Mouse (Mus musculus) spleen, adult 18-20 months (tissue): ENCODE data around the gene Slit3.

Experiments used
- DNase-seq, 2 experiments: peaks; one replicate each; pipeline ENCODE4 v3.0.0; 2022; ENCODE audit warnings: mixed read lengths in 2 of 2

Slit3 gene

DNA sequence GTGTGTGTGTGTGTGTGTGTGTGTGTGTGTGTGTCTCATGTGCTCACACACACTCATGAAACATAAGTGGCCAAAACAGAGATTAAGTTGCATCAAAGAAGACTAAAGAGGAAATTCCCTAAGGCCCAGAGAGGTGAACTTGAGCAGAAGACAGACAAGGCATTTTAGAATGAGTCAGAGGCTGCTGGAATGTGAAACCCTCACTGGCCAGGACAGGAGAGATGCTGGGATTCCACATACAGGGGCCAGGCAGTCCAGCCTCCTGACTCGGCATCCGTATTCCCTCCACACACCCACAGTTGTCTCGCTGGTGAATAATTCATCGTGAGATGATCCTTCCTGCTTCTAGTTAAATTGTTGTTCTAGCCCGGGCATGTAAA is 352.6 kb downstream of the Slit3 start:
- DNase-seq = no peak

GRCm38 (mm10) chr11:35480146-35480545 is 359.1 kb downstream of the Slit3 start:
- no peak for DNase-seq

DNA sequence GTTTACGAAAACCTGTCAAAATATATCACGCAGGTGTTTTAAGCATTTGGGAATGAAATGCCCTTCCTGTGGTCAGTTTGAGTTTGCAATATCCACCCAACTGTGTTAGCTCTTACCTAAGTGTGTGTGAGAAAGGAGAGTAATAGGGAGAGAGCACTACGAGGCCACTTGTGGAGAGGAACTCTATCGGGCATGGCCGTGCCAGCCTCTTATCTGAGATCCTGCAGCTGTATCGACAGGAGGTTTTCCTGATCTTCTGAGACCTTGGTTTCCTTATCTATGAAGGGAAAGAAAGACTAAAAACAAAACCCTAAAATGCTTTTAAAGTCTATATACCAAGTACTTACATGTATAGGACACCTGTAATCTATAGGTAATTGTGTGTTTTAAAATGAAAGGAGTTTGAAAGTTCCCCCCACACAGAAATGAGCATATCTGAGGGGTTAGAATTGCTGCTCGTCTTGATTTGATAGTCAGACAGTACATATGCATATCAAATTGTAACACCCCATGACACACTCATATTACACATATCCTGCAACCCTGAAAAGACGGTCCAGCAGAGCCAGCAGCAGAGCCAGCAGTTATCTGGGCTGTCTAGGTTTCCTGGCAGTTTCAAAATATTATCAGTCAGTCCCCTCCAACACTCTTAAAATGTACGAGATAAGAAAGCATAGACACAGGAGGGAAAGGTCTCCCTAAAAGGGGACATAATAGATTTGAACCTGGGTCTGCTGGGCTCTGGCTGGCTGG is 360.8 kb downstream of the Slit3 start:
- no peak for DNase-seq

DNA sequence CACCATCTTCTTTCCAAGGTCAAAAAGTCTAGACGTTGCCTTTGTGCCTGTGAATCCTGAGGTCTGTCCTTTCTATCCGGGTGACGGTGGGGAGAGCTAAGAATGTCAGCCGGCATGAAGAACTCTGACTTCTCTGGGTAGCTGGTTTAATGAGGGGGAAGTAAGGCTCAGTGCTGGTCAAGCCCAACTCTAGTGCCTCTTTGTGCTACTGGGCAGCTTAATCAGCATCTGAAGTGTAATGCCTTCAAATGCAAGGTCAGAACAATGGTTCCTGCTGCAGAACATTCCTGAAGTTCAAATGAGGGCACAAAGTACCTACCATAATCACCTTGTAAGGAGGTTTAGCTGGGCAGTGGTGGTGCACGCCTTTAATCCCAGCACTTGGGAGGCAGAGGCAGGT is 366.9 kb downstream of the Slit3 start:
- DNase-seq = no peak

- DNase-seq = no peak
These were observed 370.7 kb downstream of the Slit3 start for GRCm38 (mm10) chr11:35491701-35492100.

DNA sequence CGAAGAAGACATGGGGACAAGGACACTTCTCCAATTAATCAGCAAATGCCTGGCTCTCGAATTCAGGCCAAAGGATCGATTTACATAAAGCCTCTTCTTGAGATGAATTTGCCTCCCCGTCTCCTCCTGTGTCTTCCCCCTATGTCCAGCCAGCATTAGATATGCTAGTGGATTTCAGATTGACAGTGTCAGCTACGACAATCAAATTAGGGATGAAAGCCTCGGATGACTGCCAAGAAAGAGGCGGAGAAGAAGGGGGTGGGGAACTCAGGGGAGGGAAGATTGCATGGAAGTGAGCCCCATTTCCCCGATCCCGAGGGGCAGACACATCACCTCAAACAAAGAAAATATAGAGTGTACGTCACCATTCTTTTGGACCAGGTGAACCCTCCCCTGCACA is 375.9 kb downstream of the Slit3 start:
- no peak for DNase-seq

DNA sequence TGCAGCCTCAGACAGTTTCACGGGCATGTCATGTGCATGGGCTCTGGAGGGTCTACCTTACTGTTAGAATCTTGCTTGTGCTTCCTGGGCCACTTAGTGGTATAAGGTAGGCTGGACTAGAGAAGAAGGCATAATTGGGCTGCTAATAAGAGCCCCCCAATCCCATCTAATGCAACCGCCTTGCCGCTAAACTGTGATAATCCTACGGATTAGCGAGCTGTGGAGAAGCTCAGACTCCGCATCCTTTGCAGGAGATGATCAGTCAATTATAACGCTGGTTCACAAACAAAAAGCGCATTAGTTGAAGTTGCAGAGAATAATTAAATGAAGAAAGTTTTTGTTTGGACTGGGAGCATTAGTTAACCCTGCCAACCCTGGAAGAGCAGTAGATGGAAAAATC is 376.9 kb downstream of the Slit3 start:
- DNase-seq = no peak

- no peak for DNase-seq
These were observed 381.1 kb downstream of the Slit3 start for GRCm38 (mm10) chr11:35502128-35502527.

DNA sequence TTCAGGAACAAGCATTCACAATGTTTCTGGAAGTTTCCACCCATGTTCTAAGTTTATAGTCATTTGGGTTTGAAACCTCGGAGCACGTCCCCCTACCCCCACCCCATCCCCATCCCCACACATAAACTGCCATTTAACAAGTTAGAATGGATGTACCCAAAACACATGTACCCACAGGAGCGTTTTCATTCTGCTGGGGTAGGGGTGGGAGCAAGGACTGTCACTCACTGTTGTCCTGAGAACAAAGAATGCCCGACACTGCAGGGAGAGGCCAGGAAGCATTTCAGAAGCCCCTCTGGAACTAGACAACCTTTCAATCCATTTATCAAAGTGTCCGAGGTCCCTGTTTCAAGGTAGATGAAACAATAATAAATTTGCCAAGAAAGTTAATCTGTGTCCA is 383.0 kb downstream of the Slit3 start:
- DNase-seq = no peak

GRCm38 (mm10) chr11:35504916-35505315 is 383.9 kb downstream of the Slit3 start:
- DNase-seq = no peak

DNA sequence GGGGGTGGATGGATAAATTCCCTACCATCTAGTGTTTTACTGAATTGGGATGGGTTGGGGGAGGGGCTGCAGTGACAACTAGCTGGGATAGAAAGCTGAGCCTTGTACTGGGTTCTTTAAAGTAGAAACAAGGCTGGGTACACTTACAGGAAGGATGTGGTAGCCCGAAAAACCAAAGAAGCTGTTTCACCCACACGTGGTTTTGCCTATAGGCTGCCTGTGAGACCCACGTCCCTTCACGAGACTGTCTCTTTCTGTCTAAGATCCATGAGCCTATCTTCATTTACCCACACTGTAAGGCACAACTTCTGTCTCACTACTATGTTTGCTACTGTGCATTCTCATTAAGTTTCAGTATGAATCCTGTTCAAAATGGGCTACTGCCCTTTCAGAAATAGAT is 384.3 kb downstream of the Slit3 start:
- no peak for DNase-seq

DNA sequence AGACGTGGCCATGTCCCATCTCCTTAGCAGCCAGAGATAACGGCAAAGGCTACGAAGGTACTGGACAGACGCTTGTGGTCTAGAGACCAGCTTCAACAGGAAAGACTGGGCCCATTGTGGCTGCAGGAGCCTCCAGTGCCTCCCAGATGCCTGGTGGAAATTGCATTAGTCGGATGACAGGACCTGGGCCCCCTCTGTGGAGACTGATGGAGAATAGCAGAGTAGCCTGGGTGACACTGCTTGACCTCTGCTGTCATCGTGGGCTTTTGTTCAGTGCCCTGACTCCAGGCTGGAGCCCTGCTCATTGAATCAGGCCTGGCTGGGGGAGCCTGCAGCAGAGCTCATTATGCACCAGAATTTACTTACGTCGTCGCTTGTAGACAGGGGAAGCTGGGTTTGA is 384.8 kb downstream of the Slit3 start:
- no peak for DNase-seq

DNA sequence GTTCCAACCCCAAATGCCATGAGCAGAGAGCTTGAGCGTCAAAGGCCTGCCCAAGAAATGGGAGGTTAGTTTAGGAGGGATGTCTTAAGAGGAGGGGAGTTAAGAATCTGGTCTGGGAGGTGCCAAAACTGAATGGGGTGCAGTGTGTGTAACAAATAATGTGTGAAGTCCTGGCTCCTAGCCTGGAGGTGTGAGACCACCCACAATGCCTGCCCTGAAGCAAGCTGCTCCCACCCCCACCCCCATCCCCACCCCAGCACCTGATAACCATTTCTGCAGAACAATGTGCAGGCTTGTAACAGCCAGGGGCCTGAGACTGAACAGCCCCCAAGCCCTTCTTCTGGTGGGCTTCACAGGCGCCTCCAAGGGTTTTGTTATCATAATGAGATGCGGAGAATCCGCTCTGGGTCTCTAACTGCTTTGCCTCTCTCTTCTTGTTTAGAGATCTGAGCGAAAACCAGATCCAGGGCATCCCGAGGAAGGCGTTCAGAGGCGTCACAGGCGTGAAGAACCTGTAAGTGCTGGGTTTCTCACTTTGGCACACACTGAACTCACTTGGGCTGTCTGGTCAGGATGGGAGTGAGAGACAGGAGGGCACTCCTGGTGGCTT is 386.9 kb downstream of the Slit3 start:
- DNase-seq = no peak

DNA sequence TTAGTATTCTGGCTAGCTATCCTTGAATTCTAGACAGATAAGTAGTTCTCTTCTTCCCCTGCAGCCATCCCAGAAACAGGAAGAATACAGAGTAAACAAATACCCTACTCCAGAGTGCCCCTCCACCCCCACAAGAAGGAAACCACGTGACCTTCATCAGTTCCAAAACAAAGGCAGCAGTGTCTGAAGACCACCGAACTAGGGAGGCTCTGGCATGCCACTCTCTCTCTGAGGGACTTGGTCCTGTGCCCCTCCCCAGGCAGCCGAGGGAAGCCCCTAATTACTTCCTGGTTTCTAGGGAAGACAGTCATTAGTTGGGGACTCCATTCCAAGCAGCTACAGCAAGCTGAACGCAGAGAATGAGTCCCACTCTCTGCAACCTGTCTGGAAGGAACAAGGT is 391.7 kb downstream of the Slit3 start:
- DNase-seq = no peak

- DNase-seq = no peak
These were observed 392.3 kb downstream of the Slit3 start for GRCm38 (mm10) chr11:35513343-35513742.

GRCm38 (mm10) chr11:35522802-35523452 is 401.9 kb downstream of the Slit3 start:
- DNase-seq = no peak

- no peak for DNase-seq
These were observed 402.7 kb downstream of the Slit3 start for GRCm38 (mm10) chr11:35523773-35524172.

DNA sequence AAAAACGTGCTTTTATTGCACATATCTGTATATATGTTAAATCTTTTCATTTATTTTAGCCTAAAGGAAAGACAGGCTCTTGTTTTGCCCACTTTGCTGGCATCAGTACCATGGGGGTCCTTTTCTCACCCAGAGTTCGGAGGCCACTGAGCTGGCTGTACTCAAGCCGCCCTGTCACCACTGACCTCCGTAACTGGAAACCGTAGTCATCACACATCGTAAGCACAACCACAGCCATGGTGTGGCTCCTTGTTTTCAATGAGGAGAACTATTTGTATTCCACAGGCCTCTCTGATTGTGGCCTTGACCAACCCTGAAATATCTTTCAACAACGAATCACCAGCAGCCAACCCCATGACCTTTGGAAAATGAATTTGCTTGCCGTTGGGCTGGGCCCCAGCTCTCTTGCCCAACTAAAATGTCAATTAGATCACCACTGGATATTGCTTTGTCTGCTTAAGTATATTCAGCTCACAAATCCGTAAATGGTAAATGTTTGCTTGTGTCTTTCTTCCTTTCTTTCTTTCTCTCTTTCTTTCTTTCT is 405.3 kb downstream of the Slit3 start:
- no peak for DNase-seq

DNA sequence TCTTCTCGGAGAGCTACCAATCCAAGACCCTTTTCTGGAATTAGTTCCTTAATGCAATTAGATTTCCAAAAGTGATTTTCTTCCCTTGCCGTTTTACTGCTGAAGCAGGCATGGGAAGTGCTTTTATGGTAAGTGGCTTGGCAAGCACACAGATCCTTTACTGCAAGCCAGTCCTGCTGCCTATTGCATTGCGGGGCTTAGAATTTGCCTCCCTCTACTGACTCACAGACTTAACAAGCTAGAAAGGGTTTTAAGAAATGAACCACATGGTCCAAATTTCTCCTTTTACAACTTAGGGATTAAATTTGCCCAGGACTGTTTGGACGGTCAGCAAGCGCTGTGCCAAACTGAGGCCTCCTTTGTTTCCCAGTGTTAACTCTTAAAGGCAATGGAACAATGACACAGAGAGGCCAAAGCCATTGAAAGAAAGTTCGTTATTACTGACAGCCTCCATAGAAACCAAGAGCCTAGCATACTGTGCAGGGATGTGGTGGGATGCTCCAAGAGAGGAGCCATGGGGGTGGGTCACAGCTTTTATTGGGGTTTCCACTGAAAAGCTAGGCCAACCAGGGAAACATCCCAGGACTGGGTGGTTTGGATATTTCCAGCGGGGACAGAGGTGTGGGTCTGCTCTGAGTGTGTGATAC is 406.9 kb downstream of the Slit3 start:
- no peak for DNase-seq

DNA sequence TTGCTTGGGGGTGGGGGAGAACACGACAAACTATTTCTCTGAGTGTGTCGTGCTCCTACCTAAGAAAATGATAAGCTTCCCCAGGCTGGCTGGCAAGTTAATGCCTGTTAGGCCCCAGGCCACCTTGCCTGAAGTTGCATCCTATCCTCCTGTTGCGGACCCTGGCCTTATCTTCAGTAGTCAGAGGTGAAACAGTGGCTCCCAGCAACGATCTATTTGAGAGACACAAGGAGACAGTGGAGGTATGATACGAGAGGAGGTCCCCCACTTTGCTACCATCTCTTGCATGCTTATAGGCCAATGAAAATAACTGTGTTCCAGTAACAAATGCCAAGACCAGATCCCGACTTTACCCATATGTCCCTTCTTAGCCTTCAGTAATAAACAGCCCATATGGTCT is 414.0 kb downstream of the Slit3 start:
- DNase-seq = no peak

DNA sequence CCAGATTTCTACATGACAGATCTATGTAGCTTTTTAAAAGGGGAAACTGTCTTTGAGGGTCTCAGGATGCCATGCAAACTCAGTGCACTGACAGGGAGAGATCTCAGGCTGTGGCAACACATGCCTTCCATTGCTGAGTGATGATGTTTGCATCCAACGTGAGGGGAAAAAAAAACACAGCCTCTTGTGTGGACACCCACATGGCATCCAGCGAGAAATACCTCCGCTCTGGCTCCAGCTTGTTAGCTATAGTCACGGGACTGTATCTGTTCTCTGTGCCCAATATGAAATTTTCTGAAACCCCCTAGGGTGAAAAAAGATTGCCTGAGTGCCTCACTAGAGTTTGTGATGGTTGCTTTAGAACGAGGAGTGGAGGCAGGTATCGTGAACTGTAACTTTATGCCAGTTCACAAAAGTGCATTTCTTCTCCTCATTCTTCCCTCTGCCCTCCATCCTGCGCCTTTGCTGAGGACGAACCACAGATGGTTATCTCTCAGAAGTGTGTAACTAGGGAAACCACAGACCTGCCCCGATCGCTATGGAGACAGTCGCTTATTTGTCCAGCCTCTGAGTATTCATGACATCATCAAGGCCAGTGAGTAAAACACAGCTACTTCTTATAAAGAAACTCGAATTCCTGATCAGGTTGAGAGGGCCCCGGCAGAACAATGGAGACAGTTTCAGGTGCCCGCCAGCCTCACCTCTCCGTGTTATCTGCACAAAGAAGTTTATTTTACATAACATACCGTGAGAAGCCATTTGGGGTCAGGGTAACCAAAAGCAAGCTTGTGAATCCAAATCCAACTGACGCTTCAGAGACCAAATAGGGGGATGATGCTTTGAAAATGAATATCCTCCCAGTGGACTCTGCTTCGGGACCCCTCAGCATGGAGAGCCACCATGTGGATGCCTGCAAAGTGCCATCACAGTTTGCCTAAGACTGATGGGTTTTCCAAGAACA is 416.4 kb downstream of the Slit3 start:
- no peak for DNase-seq

- DNase-seq = no peak
These were observed 421.7 kb downstream of the Slit3 start for GRCm38 (mm10) chr11:35542731-35543130.
